Comparison of ENCODE assay signal across 23 mouse cellular contexts in genomic region chr11:89672510-89673085, GRCm38 (mm10).
DNase-seq lines count a peak whose midpoint lies in the region; ATAC-seq and TF ChIP-seq lines count a peak whose summit lies in the region.
"Had no signal": no experiment of that assay in that cellular context is flagged by ENCODE, and none has a peak within 500 bp of the region (broad histone marks: within the 10 kb centered on the region; RNA-seq: fewer than 3 reads in every experiment).

No protein-coding gene starts in this region.

- no peak overlapping the region for H3K27ac ChIP-seq in intestine, embryonic 15.5 days
- no peak overlapping the region for H3K27ac ChIP-seq in intestine, postnatal 0 days (ENCODE audit: low read depth, low read length)
- H3K27ac ChIP-seq in lung, postnatal 0 days (ENCODE audit: low read length): 0 out of 2 replicates have a peak overlapping the region, but pooled peaks have one; percentile 9
- H3K27ac ChIP-seq in embryonic facial prominence, embryonic 14.5 days (replicated peaks; ENCODE audit: low read depth, low read length): no peak overlapping the region
- H3K27ac ChIP-seq: forebrain, embryonic 13.5 days; gastrocnemius, adult 2 months; heart, embryonic 15.5 days; hindbrain, embryonic 13.5 days; limb, embryonic 12.5 days; liver, embryonic 14.5 days; stomach, postnatal 0 days had no signal

- no peak overlapping the region for H3K4me2 ChIP-seq in intestine, embryonic 15.5 days (replicated peaks)
- H3K4me2 ChIP-seq in intestine, postnatal 0 days (replicated peaks; ENCODE audit: low read depth): no peak overlapping the region
- no peak overlapping the region for H3K4me2 ChIP-seq in lung, postnatal 0 days (replicated peaks; ENCODE audit: low read depth, low read length)
- H3K4me2 ChIP-seq in embryonic facial prominence, embryonic 14.5 days (ENCODE audit: low read depth, low read length): no peak overlapping the region
- H3K4me2 ChIP-seq: forebrain, embryonic 13.5 days; heart, embryonic 15.5 days; hindbrain, embryonic 13.5 days; limb, embryonic 12.5 days had no signal

- peaks cover 3% of the 10 kb centered on the region; the same call in 1 of the 2 replicates for H3K4me1 ChIP-seq in intestine, embryonic 15.5 days (replicated peaks)
- H3K4me1 ChIP-seq in intestine, postnatal 0 days (replicated peaks; ENCODE audit: control insufficient read depth, insufficient read depth, low read length): no peaks in the 10 kb centered on the region; the same call in 1 of the 2 replicates
- H3K4me1 ChIP-seq in lung, postnatal 0 days (ENCODE audit: insufficient read depth, low read depth, low read length): 0 out of 2 replicates have a peak, but pooled peaks cover 2% of the 10 kb centered on the region
- H3K4me1 ChIP-seq in embryonic facial prominence, embryonic 14.5 days (ENCODE audit: control insufficient read depth, insufficient read depth, low read length): peaks cover 6% of the 10 kb centered on the region
- H3K4me1 ChIP-seq: heart, embryonic 15.5 days had no signal

- no peak overlapping the region for H3K4me3 ChIP-seq in intestine, embryonic 15.5 days (replicated peaks)
- H3K4me3 ChIP-seq in intestine, postnatal 0 days (ENCODE audit: low read depth, low read length): no peak overlapping the region
- no peak overlapping the region for H3K4me3 ChIP-seq in lung, postnatal 0 days (ENCODE audit: low read depth, low read length)
- no peak overlapping the region for H3K4me3 ChIP-seq in embryonic facial prominence, embryonic 14.5 days (ENCODE audit: low read depth, low read length)
- H3K4me3 ChIP-seq: erythroblast, embryonic 14.5 days; forebrain, embryonic 13.5 days; gastrocnemius, adult 2 months; heart, embryonic 15.5 days; hindbrain, embryonic 13.5 days; limb, embryonic 12.5 days had no signal

- H3K9ac ChIP-seq in intestine, embryonic 15.5 days: no peak overlapping the region
- H3K9ac ChIP-seq in intestine, postnatal 0 days (ENCODE audit: low read depth, low read length): no peak overlapping the region
- H3K9ac ChIP-seq in lung, postnatal 0 days (replicated peaks; ENCODE audit: low read depth): no peak overlapping the region
- no peak overlapping the region for H3K9ac ChIP-seq in embryonic facial prominence, embryonic 14.5 days (ENCODE audit: low read depth, low read length)
- H3K9ac ChIP-seq: forebrain, embryonic 13.5 days; heart, embryonic 15.5 days; hindbrain, embryonic 13.5 days; limb, embryonic 12.5 days; liver, embryonic 14.5 days had no signal

- 0 out of 2 replicates have a peak, but pooled peaks have one; percentile 49 for TF ChIP-seq EP300 in lung, postnatal 0 days (IDR thresholded peaks at IDR 0.05)

- no peaks in the 10 kb centered on the region for H3K36me3 ChIP-seq in intestine, embryonic 15.5 days
- no peaks in the 10 kb centered on the region for H3K36me3 ChIP-seq in intestine, postnatal 0 days (ENCODE audit: control insufficient read depth, insufficient read depth)
- no peaks in the 10 kb centered on the region for H3K36me3 ChIP-seq in lung, postnatal 0 days (ENCODE audit: insufficient read depth, low read length)
- no peaks in the 10 kb centered on the region for H3K36me3 ChIP-seq in embryonic facial prominence, embryonic 14.5 days (ENCODE audit: control insufficient read depth, insufficient read depth, low read length)
- H3K36me3 ChIP-seq: heart, embryonic 15.5 days; hindbrain, embryonic 13.5 days; limb, embryonic 12.5 days had no signal

- H3K27me3 ChIP-seq in intestine, embryonic 15.5 days (replicated peaks): no peaks in the 10 kb centered on the region
- H3K27me3 ChIP-seq in intestine, postnatal 0 days (replicated peaks; ENCODE audit: control insufficient read depth, insufficient read depth, low read length): no peaks in the 10 kb centered on the region
- H3K27me3 ChIP-seq in lung, postnatal 0 days (replicated peaks; ENCODE audit: insufficient read depth, low read length): no peaks in the 10 kb centered on the region
- no peaks in the 10 kb centered on the region for H3K27me3 ChIP-seq in embryonic facial prominence, embryonic 14.5 days (replicated peaks; ENCODE audit: control insufficient read depth, insufficient read depth, low read length)
- H3K27me3 ChIP-seq: forebrain, embryonic 13.5 days; heart, embryonic 15.5 days; hindbrain, embryonic 13.5 days had no signal

- no peaks in the 10 kb centered on the region for H3K9me3 ChIP-seq in intestine, embryonic 15.5 days
- H3K9me3 ChIP-seq in intestine, postnatal 0 days (ENCODE audit: control insufficient read depth): no peaks in the 10 kb centered on the region
- no peaks in the 10 kb centered on the region for H3K9me3 ChIP-seq in lung, postnatal 0 days (ENCODE audit: low read length)
- H3K9me3 ChIP-seq in embryonic facial prominence, embryonic 14.5 days (ENCODE audit: control insufficient read depth, low read length): no peaks in the 10 kb centered on the region
- H3K9me3 ChIP-seq: forebrain, embryonic 13.5 days; heart, embryonic 15.5 days; hindbrain, embryonic 13.5 days; limb, embryonic 12.5 days had no signal

- peak; percentile 36; the same call in 1 of the 2 replicates for ATAC-seq in intestine, embryonic 15.5 days
- no peak for ATAC-seq in intestine, postnatal 0 days
- peak; percentile 61 for ATAC-seq in lung, postnatal 0 days
- ATAC-seq in embryonic facial prominence, embryonic 14.5 days (ENCODE audit: low read depth): peak; percentile 64
- no peak for ATAC-seq in megakaryocyte progenitor cell, adult 5-6 weeks (replicated peaks; ENCODE audit: poor library complexity)
- ATAC-seq: forebrain, embryonic 13.5 days had no signal

- TF ChIP-seq CTCF in intestine, postnatal 0 days (IDR thresholded peaks at IDR 0.05; ENCODE audit: low read depth): no peak
- no peak for TF ChIP-seq CTCF in lung, postnatal 0 days (IDR thresholded peaks at IDR 0.05)

- WGBS in intestine, embryonic 15.5 days: 36% methylated on average over 3 of the region's 3 CpGs
- 23% methylated on average over 3 of the region's 3 CpGs for WGBS in intestine, postnatal 0 days
- WGBS in lung, postnatal 0 days: 37% methylated on average over 3 of the region's 3 CpGs
- 31% methylated on average over 3 of the region's 3 CpGs for WGBS in embryonic facial prominence, embryonic 14.5 days

- DNase-seq in lung, postnatal 0 days (ENCODE audit: low spot score): peak; percentile 22
- DNase-seq in lung, postnatal 25 days (ENCODE audit: low spot score): no peak
- peak; percentile 69 for DNase-seq in embryonic facial prominence, embryonic 14.5 days (ENCODE audit: low spot score)
- DNase-seq in right cerebral cortex, postnatal 4 days: no peak
- DNase-seq: adrenal gland, postnatal 10 days; cerebellum, adult 18-20 months; cerebellum, postnatal 14 days; gastrocnemius, adult 2 months; heart, postnatal 36 days; kidney, adult 8-10 months; kidney, postnatal 25 days; layer of hippocampus, postnatal 36 days; midbrain, embryonic 14.5 days had no signal

Comparison
In these comparisons a context has a peak if more than half of its experiments do, and no peak if none do; other contexts are left out.
1. ATAC-seq: peak in intestine, embryonic 15.5 days (single experiment), lung, postnatal 0 days (single experiment) and embryonic facial prominence, embryonic 14.5 days (single experiment); none in intestine, postnatal 0 days (single experiment) and megakaryocyte progenitor cell, adult 5-6 weeks (single experiment).
2. DNase-seq: peak in lung, postnatal 0 days (single experiment) and embryonic facial prominence, embryonic 14.5 days (single experiment); none in lung, postnatal 25 days (single experiment) and right cerebral cortex, postnatal 4 days (single experiment).